Mouse (Mus musculus) left cerebral cortex, adult 8-10 months (tissue): ENCODE measurements around the gene Cecr2. TPM values are rescaled to one million over a fixed set of nuclear protein-coding genes. Genes with fewer than 3 reads are reported as not detected.
"Not testable (repeated sequence)": the region's sequence is repeated elsewhere in the genome, so short reads cannot be mapped to it uniquely, and the experiment has no call there.

Source experiments
- DNase-seq, 2 experiments: peaks; one replicate each; pipeline ENCODE4 v3.0.0; 2022; ENCODE audit warnings: low spot score in 2 of 2
- total RNA-seq, 4 experiments: library from RNA; stranded (reverse); gene quantifications; 2 replicates each; pipeline ENCODE4 v1.2.4; 2022

Gene Cecr2
- total RNA-seq, 4 experiments from 2014 or later = 3.5 to 4.7 (median 4.2) TPM

GRCm38 (mm10) chr6:120772025-120772424, 105.9 kb downstream of the Cecr2 start:
- DNase-seq = no peak

- peak in 1 of 2 experiments; percentile 52 for DNase-seq
Measured at GRCm38 (mm10) chr6:120773149-120773628, 107.0 kb downstream of the Cecr2 start, which contains the start of gene Slc25a18. Gene Slc25a18, plus strand, starts transcription at chr6:120773578.

GRCm38 (mm10) chr6:120773763-120774162, 107.6 kb downstream of the Cecr2 start:
- DNase-seq = no peak

GRCm38 (mm10) chr6:120776286-120776685, 110.1 kb downstream of the Cecr2 start:
- DNase-seq = no peak

GRCm38 (mm10) chr6:120777533-120777932, 111.4 kb downstream of the Cecr2 start:
- no peak for DNase-seq

GRCm38 (mm10) chr6:120778226-120778625, 112.1 kb downstream of the Cecr2 start:
- no peak for DNase-seq

- no peak for DNase-seq
Measured at GRCm38 (mm10) chr6:120782948-120783347, 116.8 kb downstream of the Cecr2 start.

- no peak for DNase-seq
Measured at GRCm38 (mm10) chr6:120784351-120784750, 118.2 kb downstream of the Cecr2 start.

GRCm38 (mm10) chr6:120788068-120788607, 122.0 kb downstream of the Cecr2 start:
- no peak for DNase-seq

GRCm38 (mm10) chr6:120788904-120789303, 122.7 kb downstream of the Cecr2 start:
- DNase-seq = no peak

- DNase-seq = no peak
Measured at GRCm38 (mm10) chr6:120790153-120790552, 124.0 kb downstream of the Cecr2 start.

GRCm38 (mm10) chr6:120790717-120791116, 124.5 kb downstream of the Cecr2 start:
- no peak for DNase-seq

- peak in 1 of 2 experiments; percentile 41 for DNase-seq
Measured at GRCm38 (mm10) chr6:120792947-120793346, 126.8 kb downstream of the Cecr2 start.

- no peak for DNase-seq
Measured at GRCm38 (mm10) chr6:120795422-120796086, 129.4 kb downstream of the Cecr2 start.

GRCm38 (mm10) chr6:120796111-120796510, 129.9 kb downstream of the Cecr2 start:
- DNase-seq = peak in 1 of 2 experiments; percentile 70

- peak in 1 of 2 experiments; percentile 74 for DNase-seq
Measured at GRCm38 (mm10) chr6:120798019-120798418, 131.8 kb downstream of the Cecr2 start.

- no peak for DNase-seq
Measured at GRCm38 (mm10) chr6:120798905-120799304, 132.7 kb downstream of the Cecr2 start.

GRCm38 (mm10) chr6:120799581-120800041, 133.4 kb downstream of the Cecr2 start:
- peak in 1 of 2 experiments; percentile 36 for DNase-seq

GRCm38 (mm10) chr6:120806999-120807737, 141.0 kb downstream of the Cecr2 start:
- no peak for DNase-seq

GRCm38 (mm10) chr6:120807738-120808081, 141.5 kb downstream of the Cecr2 start:
- no peak for DNase-seq

GRCm38 (mm10) chr6:120811999-120812398, 145.8 kb downstream of the Cecr2 start:
- DNase-seq = not testable (repeated sequence)

- DNase-seq = no peak
Measured at GRCm38 (mm10) chr6:120819294-120819693, 153.1 kb downstream of the Cecr2 start.
